Mouse (Mus musculus): ENCODE measurements around the gene Zzz3. TPM values are rescaled to one million over a fixed set of nuclear protein-coding genes. Genes with fewer than 3 reads are reported as not detected.

Zzz3 gene
- polyA plus RNA-seq, 1 experiment from 2014 or later: 49.3 TPM

DNA sequence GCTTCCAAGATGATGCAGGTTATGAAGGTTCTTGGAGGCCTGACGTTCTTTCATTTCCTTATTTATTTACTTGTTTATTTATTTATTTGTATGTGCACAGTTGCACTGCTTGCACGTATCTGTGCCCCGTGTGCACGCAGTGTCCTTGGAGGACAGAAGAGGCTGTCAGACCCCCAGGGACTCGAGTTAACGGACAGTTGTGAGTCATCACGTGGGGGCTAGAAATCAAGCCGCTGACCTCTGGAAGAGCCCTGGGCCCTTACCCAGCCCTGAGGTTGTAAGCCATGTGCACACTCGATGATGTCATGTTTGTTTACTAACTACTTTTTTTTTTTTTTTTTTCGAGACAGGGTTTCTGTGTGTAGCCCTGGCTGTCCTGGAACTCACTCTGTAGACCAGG lies 75.1 kb downstream of the Zzz3 start:
- Histone ChIP-seq H3K36me3 (no peaks in the 10 kb centered on the region), H3K9ac (no peak overlapping the region), H3K4me3 (no peak overlapping the region), H3K4me2 (replicated peaks) (no peak overlapping the region), H3K4me1 (peaks cover 23% of the 10 kb centered on the region), H3K9me3 (no peaks in the 10 kb centered on the region), H3K27ac (no peak overlapping the region), H3K27me3 (no peaks in the 10 kb centered on the region)
- no peak for ATAC-seq (ENCODE audit: low FRiP score, low read depth)
- WGBS: 81% methylated on average over 10 of the region's 10 CpGs

DNA sequence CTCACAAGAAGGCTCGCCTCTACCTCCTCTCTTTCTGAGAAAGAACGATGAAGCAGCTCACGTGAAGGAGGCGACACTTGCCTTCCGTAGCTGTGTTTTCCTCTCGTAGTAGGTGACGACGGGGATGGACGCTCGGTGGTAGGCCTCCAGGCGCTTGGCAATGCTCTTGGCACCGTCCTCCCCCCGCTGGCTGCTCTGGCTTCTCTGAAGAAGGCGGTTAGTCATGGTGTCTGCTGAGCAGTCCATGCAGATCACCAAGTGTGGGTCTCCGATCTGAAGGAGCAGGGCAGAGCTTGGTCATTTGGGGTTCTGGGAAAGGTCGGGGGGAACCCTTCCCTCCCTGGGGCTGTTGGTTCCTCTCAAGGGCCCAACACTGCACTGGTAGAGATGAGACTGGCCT lies 77.4 kb downstream of the Zzz3 start:
- Histone ChIP-seq H3K27me3 (no peaks in the 10 kb centered on the region), H3K9ac (no peak overlapping the region), H3K9me3 (no peaks in the 10 kb centered on the region), H3K4me1 (peaks cover 21% of the 10 kb centered on the region), H3K4me3 (no peak overlapping the region), H3K27ac (no peak overlapping the region), H3K36me3 (no peaks in the 10 kb centered on the region), H3K4me2 (replicated peaks) (no peak overlapping the region)
- no peak for ATAC-seq (ENCODE audit: low FRiP score, low read depth)
- WGBS: 83% methylated on average over 16 of the region's 16 CpGs

DNA sequence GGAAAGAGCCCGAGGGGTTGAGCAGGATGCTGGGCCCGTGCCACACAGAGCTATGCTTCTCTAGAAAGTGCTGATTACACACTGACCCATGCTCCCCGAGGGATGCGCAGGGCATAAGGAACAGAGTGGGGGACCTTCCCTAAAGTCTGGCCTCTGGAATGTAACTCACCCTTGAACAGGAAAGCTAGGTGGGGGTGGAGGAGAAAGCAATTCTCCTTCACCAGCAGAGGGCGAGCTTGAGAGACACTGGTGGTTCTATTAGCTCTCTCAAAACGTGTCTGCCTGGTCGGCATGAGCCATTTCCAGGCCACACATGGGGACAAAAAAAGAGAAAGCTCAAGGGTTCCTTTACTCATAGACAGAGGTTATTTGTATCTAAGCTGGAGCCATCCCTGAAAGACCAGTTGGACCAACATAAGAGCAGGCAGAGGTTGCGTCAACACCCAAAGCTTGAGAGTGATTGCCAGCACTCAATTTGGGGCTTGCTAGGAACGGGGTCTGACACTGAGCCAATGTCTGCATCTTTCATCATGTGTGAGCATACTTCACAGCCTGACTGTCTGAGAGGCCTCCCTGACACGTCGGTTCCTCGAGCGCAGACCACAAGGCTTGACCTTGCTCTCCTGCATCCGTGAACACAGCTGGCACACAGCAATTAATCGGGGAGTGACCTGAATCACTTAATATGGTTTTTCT lies 79.5 kb downstream of the Zzz3 start:
- ATAC-seq (ENCODE audit: low FRiP score, low read depth): no peak
- Histone ChIP-seq H3K36me3 (no peaks in the 10 kb centered on the region), H3K4me3 (no peak overlapping the region), H3K27ac (no peak overlapping the region), H3K4me1 (peaks cover 17% of the 10 kb centered on the region), H3K9ac (no peak overlapping the region), H3K27me3 (no peaks in the 10 kb centered on the region), H3K9me3 (no peaks in the 10 kb centered on the region), H3K4me2 (replicated peaks) (no peak overlapping the region)
- 59% methylated on average over 15 of the region's 15 CpGs for WGBS

GRCm38 (mm10) chr3:152475278-152475669 lies 80.0 kb downstream of the Zzz3 start:
- 91% methylated on average over 1 of the region's 1 CpGs for WGBS
- no peak for ATAC-seq (ENCODE audit: low FRiP score, low read depth)
- H3K9ac ChIP-seq: no peak overlapping the region

GRCm38 (mm10) chr3:152475894-152476293 lies 80.6 kb downstream of the Zzz3 start:
- Histone ChIP-seq H3K9ac (no peak overlapping the region), H3K27ac (no peak overlapping the region), H3K9me3 (no peaks in the 10 kb centered on the region), H3K27me3 (no peaks in the 10 kb centered on the region), H3K4me3 (no peak overlapping the region), H3K4me2 (replicated peaks) (no peak overlapping the region), H3K4me1 (peaks cover 16% of the 10 kb centered on the region), H3K36me3 (no peaks in the 10 kb centered on the region)
- no peak for ATAC-seq (ENCODE audit: low FRiP score, low read depth)
- 85% methylated on average over 3 of the region's 3 CpGs for WGBS

More at GRCm38 (mm10) chr3:152475278-152475669, 80.0 kb downstream of the Zzz3 start:
- H3K27me3 ChIP-seq: no peaks in the 10 kb centered on the region
- H3K36me3 ChIP-seq: no peaks in the 10 kb centered on the region
- H3K4me1 ChIP-seq: peaks cover 16% of the 10 kb centered on the region
- H3K4me2 ChIP-seq (replicated peaks): no peak overlapping the region
- H3K27ac ChIP-seq: no peak overlapping the region
- H3K4me3 ChIP-seq: no peak overlapping the region
- no peaks in the 10 kb centered on the region for H3K9me3 ChIP-seq

- WGBS: 3% methylated on average over 23 of the region's 23 CpGs
- peak; percentile 74 for ATAC-seq (ENCODE audit: low FRiP score, low read depth)
These were observed 82.7 kb downstream of the Zzz3 start for GRCm38 (mm10) chr3:152477796-152478527.

DNA sequence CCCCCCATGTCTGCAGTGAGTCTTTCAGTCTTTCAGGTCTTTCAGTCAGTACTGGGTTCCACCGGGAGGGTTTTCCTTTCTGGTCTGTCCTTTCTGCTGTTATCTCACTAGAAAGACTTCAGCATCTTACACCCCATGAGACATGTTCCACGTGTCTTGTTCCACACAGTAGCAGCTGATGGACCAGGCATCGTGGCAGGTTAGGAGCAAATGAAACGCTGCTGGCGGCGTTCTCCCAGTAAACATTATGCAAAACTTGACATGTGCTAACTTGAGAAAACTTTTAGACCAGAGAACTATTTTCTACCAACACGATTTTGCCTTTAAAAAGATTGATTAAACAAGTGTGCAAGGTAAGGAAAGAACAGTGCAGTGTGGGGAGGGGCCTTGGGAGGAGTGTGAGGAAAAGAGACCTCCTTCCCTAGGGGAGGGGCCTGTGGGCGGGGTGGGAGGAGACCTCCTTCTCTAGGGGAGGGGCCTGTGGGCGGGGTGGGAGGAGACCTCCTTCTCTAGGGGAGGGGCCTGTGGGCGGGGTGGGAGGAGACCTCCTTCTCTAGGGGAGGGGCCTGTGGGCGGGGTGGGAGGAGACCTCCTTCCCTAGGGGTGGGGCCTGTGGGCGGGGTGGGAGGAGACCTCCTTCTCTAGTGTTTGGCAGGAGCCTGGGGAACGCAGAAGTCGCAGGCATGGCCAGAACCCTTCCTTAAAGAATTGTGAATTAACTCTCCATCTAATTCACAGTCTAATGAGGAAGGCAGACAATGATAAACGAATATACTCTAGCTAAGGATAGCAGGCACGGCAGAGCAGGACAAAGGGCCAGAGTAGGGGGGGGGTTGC lies 83.5 kb downstream of the Zzz3 start:
- Histone ChIP-seq H3K9me3 (no peaks in the 10 kb centered on the region), H3K4me1 (peaks cover 28% of the 10 kb centered on the region), H3K27ac (no peak overlapping the region), H3K9ac (peak overlapping the region; percentile 65), H3K27me3 (no peaks in the 10 kb centered on the region), H3K4me2 (replicated peaks) (peak overlapping the region; percentile 76), H3K36me3 (no peaks in the 10 kb centered on the region), H3K4me3 (peak overlapping the region; percentile 46)
- ATAC-seq (ENCODE audit: low FRiP score, low read depth): peak; percentile 69; the same call in 1 of the 2 replicates
- WGBS: 4% methylated on average over 15 of the region's 16 CpGs

More at GRCm38 (mm10) chr3:152477796-152478527, 82.7 kb downstream of the Zzz3 start:
- peaks cover 25% of the 10 kb centered on the region for H3K4me1 ChIP-seq
- H3K9me3 ChIP-seq: no peaks in the 10 kb centered on the region
- H3K9ac ChIP-seq: peak overlapping the region; percentile 65
- H3K4me2 ChIP-seq (replicated peaks): peak overlapping the region; percentile 76
- H3K27ac ChIP-seq: peak overlapping the region; percentile 28; the same call in 1 of the 2 replicates
- no peaks in the 10 kb centered on the region for H3K36me3 ChIP-seq
- H3K4me3 ChIP-seq: peak overlapping the region; percentile 46
- no peaks in the 10 kb centered on the region for H3K27me3 ChIP-seq

DNA sequence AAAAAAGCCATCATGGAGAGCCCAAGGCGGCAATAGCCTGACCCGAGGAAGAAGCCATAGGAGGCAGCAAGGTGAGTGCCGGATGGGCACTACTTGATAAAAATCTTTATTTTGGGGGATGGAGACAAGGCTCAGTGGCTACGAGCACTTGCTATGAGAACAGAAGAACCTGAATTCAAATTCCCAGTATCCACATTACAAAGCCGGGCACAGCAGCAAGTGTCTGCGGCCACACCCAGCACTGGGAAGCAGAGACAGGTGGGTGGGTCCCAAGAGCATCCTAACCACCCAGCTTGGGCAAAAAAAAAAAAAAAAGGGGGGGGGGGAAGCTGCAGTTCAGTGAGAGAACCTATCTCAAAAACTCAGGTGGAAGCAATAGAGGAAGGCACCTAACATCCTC lies 85.1 kb downstream of the Zzz3 start:
- Histone ChIP-seq H3K27ac (no peak overlapping the region), H3K9ac (no peak overlapping the region), H3K4me1 (peaks cover 42% of the 10 kb centered on the region), H3K4me3 (no peak overlapping the region), H3K36me3 (no peaks in the 10 kb centered on the region), H3K9me3 (no peaks in the 10 kb centered on the region), H3K27me3 (no peaks in the 10 kb centered on the region), H3K4me2 (replicated peaks) (no peak overlapping the region)
- WGBS: 84% methylated on average over 6 of the region's 6 CpGs
- no peak for ATAC-seq (ENCODE audit: low FRiP score, low read depth)

DNA sequence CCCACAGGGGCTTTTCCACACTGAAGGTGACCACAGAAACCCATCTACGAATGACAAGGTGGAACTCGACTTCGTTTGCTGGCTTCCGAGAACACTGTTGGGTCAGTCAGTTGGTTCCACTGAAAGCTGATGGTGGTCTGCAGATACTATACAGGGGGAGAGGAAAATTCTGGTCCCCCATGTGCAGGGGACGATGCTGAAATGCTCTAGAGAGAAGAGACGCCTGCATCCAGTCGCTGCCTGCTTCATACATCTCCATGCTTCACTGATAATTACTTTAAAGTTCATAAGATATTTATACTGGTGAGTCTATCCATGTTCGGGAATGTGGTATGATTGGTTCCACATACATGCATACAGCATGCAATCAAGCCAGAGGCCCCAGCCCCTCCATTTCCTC lies 86.9 kb downstream of the Zzz3 start:
- no peak overlapping the region for H3K4me2 ChIP-seq (replicated peaks)
- peaks cover 41% of the 10 kb centered on the region for H3K4me1 ChIP-seq
- no peak overlapping the region for H3K9ac ChIP-seq
- 72% methylated on average over 8 of the region's 8 CpGs for WGBS
- H3K4me3 ChIP-seq: no peak overlapping the region
- no peak for ATAC-seq (ENCODE audit: low FRiP score, low read depth)
- no peaks in the 10 kb centered on the region for H3K9me3 ChIP-seq
- H3K36me3 ChIP-seq: no peaks in the 10 kb centered on the region
- no peaks in the 10 kb centered on the region for H3K27me3 ChIP-seq
- no peak overlapping the region for H3K27ac ChIP-seq

GRCm38 (mm10) chr3:152483800-152484199 lies 88.5 kb downstream of the Zzz3 start:
- Histone ChIP-seq H3K9ac (no peak overlapping the region), H3K27ac (peak overlapping the region; percentile 82), H3K27me3 (no peaks in the 10 kb centered on the region), H3K9me3 (no peaks in the 10 kb centered on the region), H3K4me3 (no peak overlapping the region), H3K36me3 (no peaks in the 10 kb centered on the region), H3K4me2 (replicated peaks) (peak overlapping the region; percentile 35), H3K4me1 (peaks cover 26% of the 10 kb centered on the region)
- 38% methylated on average over 7 of the region's 7 CpGs for WGBS
- peak; percentile 9; the same call in 1 of the 2 replicates for ATAC-seq (ENCODE audit: low FRiP score, low read depth)

- H3K9me3 ChIP-seq: no peaks in the 10 kb centered on the region
- no peaks in the 10 kb centered on the region for H3K36me3 ChIP-seq
- peaks cover 29% of the 10 kb centered on the region for H3K4me1 ChIP-seq
- H3K27ac ChIP-seq: peak overlapping the region; percentile 82
- peak overlapping the region; percentile 35 for H3K4me2 ChIP-seq (replicated peaks)
- H3K27me3 ChIP-seq: no peaks in the 10 kb centered on the region
- ATAC-seq (ENCODE audit: low FRiP score, low read depth): peak; percentile 76
- WGBS: 21% methylated on average over 6 of the region's 6 CpGs
- H3K4me3 ChIP-seq: no peak overlapping the region
- no peak overlapping the region for H3K9ac ChIP-seq
These were observed 88.9 kb downstream of the Zzz3 start for GRCm38 (mm10) chr3:152484206-152484605.

GRCm38 (mm10) chr3:152488964-152489363 lies 93.7 kb downstream of the Zzz3 start:
- no peak overlapping the region for H3K27ac ChIP-seq
- no peaks in the 10 kb centered on the region for H3K36me3 ChIP-seq
- H3K9me3 ChIP-seq: no peaks in the 10 kb centered on the region
- WGBS: 79% methylated on average over 4 of the region's 4 CpGs
- no peak overlapping the region for H3K9ac ChIP-seq
- ATAC-seq (ENCODE audit: low FRiP score, low read depth): no peak
- no peak overlapping the region for H3K4me3 ChIP-seq
- no peak overlapping the region for H3K4me2 ChIP-seq (replicated peaks)
- H3K27me3 ChIP-seq: no peaks in the 10 kb centered on the region
- H3K4me1 ChIP-seq: peaks cover 15% of the 10 kb centered on the region

Measured in limb, embryonic 13.5 days (tissue).